Mouse (Mus musculus) neural tube, embryonic 15.5 days (tissue): ENCODE measurements around the gene Arhgef39. TPM values are rescaled to one million over a fixed set of nuclear protein-coding genes. Genes with fewer than 3 reads are reported as not detected.

ENCODE experiments used
- ATAC-seq: fragments of 200-750 bp; cut with Nextera tagmentation; 2 replicates; pipeline ENCODE4 v1.8.0; 2017; ENCODE audit warnings: mild to moderate bottlenecking, moderate TSS enrichment, moderate library complexity; ENCODE audit not compliant: low FRiP score
- H3K27ac ChIP-seq: fragments of 300-500 bp; sonication (generic); replicated peaks from 2 replicates; pipeline ENCODE4 v1.5.1; 2015; ENCODE audit warnings: mild to moderate bottlenecking, inconsistent platforms
- H3K27me3 ChIP-seq: fragments of 300-500 bp; sonication (generic); replicated peaks from 2 replicates; pipeline ENCODE4 v1.6.1; 2015; ENCODE audit warnings: inconsistent platforms
- H3K36me3 ChIP-seq: fragments of 300-500 bp; sonication (generic); 2 replicates; pipeline ENCODE4 v1.6.1; 2015; ENCODE audit warnings: inconsistent platforms
- H3K4me1 ChIP-seq: fragments of 300-500 bp; sonication (generic); 2 replicates; pipeline ENCODE4 v1.6.1; 2015; ENCODE audit warnings: inconsistent platforms
- H3K4me2 ChIP-seq: fragments of 300-500 bp; sonication (generic); 2 replicates; pipeline ENCODE4 v1.6.1; 2015; ENCODE audit warnings: inconsistent platforms, mild to moderate bottlenecking, moderate library complexity
- H3K4me3 ChIP-seq: fragments of 300-500 bp; sonication (generic); replicated peaks from 2 replicates; pipeline ENCODE4 v1.5.1; 2015; ENCODE audit warnings: mild to moderate bottlenecking, inconsistent platforms
- H3K9ac ChIP-seq: fragments of 300-500 bp; sonication (generic); replicated peaks from 2 replicates; pipeline ENCODE4 v1.6.1; 2015; ENCODE audit warnings: mild to moderate bottlenecking, inconsistent platforms
- H3K9me3 ChIP-seq: fragments of 300-500 bp; sonication (generic); replicated peaks from 2 replicates; pipeline ENCODE4 v1.6.1; 2016; ENCODE audit warnings: inconsistent platforms
- WGBS: fragments of 180-500 bp; shearing (Covaris S2); methylation state at CpG from one replicate; pipeline ENCODE4 v1.1.7; 2015; ENCODE audit warnings: mixed read lengths; 5-methylcytosine and 5-hydroxymethylcytosine counted together
- polyA plus RNA-seq: library from polyadenylated mRNA; unstranded; fragments of >200 nt; fragmentation: Nextera tagmentation; extraction: Ambion mirVana; gene quantifications from 2 replicates; pipeline ENCODE4 v1.2.1, GENCODE M21; 2015

Gene Arhgef39
- polyA plus RNA-seq, 1 experiment from 2014 or later: 5.9 TPM

DNA sequence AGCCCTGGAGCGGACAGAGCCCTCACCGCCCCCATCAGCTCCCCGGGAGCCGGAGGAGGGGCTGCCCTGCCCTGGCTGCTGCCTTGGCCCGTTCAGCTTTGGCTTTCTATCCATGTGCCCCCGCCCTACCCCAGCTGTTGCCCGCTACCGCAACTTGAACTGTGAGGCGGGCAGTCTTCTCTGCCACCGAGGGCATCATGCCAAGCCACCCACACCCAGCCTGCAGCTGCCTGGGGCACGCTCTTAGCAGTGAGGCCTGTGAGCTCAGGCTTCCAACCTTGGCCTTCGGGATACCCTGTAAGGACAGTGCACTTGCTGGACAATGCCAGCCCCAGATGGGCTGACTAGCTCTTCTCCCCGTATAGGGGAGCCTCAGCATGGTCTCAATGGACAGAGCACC lies 52.2 kb downstream of the Arhgef39 start:
- ATAC-seq: no peak
- peaks cover 37% of the 10 kb centered on the region for H3K36me3 ChIP-seq
- no peak overlapping the region for H3K4me3 ChIP-seq
- peaks cover 15% of the 10 kb centered on the region for H3K4me1 ChIP-seq
- no peak overlapping the region for H3K27ac ChIP-seq
- peaks cover 4% of the 10 kb centered on the region; the same call in 1 of the 2 replicates for H3K27me3 ChIP-seq
- 79% methylated on average over 13 of the region's 13 CpGs for WGBS
- no peak overlapping the region for H3K4me2 ChIP-seq
- H3K9me3 ChIP-seq: no peaks in the 10 kb centered on the region
- H3K9ac ChIP-seq: no peak overlapping the region

Other genes with a start within 250 kb of the Arhgef39 start
- gene Atp8b5, start 232.5 kb downstream of the Arhgef39 start, polyA plus RNA-seq: 0.36 and 0.78 TPM in 2 replicates
- 69.2 and 82.7 TPM in 2 replicates for gene Rusc2, start 117.7 kb downstream of the Arhgef39 start, polyA plus RNA-seq
- gene Fam166b, start 70.6 kb downstream of the Arhgef39 start, polyA plus RNA-seq: 1.7 and 2.6 TPM in 2 replicates
- 9.7 and 14.1 TPM in 2 replicates for gene Tesk1, start 57.8 kb downstream of the Arhgef39 start, polyA plus RNA-seq
- gene Cd72, start 45.1 kb downstream of the Arhgef39 start, polyA plus RNA-seq: 4.3 and 6.7 TPM in 2 replicates
- 1.9 TPM in 1 of 2 replicates, not detected in the other for gene Sit1, start 16.0 kb downstream of the Arhgef39 start, polyA plus RNA-seq
- gene Ccdc107, start 6.8 kb downstream of the Arhgef39 start, polyA plus RNA-seq: 88.9 and 89.8 TPM in 2 replicates
- gene Car9, start 7.3 kb upstream of the Arhgef39 start, polyA plus RNA-seq: 0.17 and 1.3 TPM in 2 replicates
- gene Tpm2, start 24.1 kb upstream of the Arhgef39 start, polyA plus RNA-seq: 51.4 and 85.4 TPM in 2 replicates
- 80.8 and 82.0 TPM in 2 replicates for gene Creb3, start 62.6 kb upstream of the Arhgef39 start, polyA plus RNA-seq
- gene Tln1, start 63.0 kb upstream of the Arhgef39 start, polyA plus RNA-seq: 63.5 and 70.8 TPM in 2 replicates
- gene Rgp1, start 79.0 kb upstream of the Arhgef39 start, polyA plus RNA-seq: 22.0 and 23.9 TPM in 2 replicates
- 48.1 and 54.5 TPM in 2 replicates for gene Gba2, start 79.2 kb upstream of the Arhgef39 start, polyA plus RNA-seq
- 1.2 and 1.5 TPM in 2 replicates for gene Msmp, start 84.8 kb upstream of the Arhgef39 start, polyA plus RNA-seq
- gene Npr2, start 132.2 kb upstream of the Arhgef39 start, polyA plus RNA-seq: 12.9 and 16.1 TPM in 2 replicates
- gene Spag8, start 153.9 kb upstream of the Arhgef39 start, polyA plus RNA-seq: 4.1 and 4.3 TPM in 2 replicates
- gene Hint2, start 156.8 kb upstream of the Arhgef39 start, polyA plus RNA-seq: 77.5 and 78.9 TPM in 2 replicates
- 9.1 and 12.4 TPM in 2 replicates for gene Tmem8b, start 169.3 kb upstream of the Arhgef39 start, polyA plus RNA-seq
- gene Fam221b, start 169.4 kb upstream of the Arhgef39 start, polyA plus RNA-seq: 1.5 and 1.6 TPM in 2 replicates
- gene Olfr70, start 201.1 kb upstream of the Arhgef39 start, polyA plus RNA-seq: 0.08 TPM in 1 of 2 replicates, not detected in the other
- not detected in 2 replicates for gene Olfr71, start 210.6 kb upstream of the Arhgef39 start, polyA plus RNA-seq
- 0.24 and 0.45 TPM in 2 replicates for gene Hrct1, start 227.5 kb upstream of the Arhgef39 start, polyA plus RNA-seq
- 0.05 and 0.06 TPM in 2 replicates for gene Spaar, start 230.3 kb upstream of the Arhgef39 start, polyA plus RNA-seq